Mouse (Mus musculus) cerebellum, postnatal 10 days (tissue): ENCODE results near the gene Sh3bgr.

ENCODE experiments used
- DNase-seq, 2 experiments: peaks; one replicate each; pipeline ENCODE4 v3.0.0; 2021; ENCODE audit warnings: mixed read lengths in 2 of 2

Sh3bgr gene

DNA sequence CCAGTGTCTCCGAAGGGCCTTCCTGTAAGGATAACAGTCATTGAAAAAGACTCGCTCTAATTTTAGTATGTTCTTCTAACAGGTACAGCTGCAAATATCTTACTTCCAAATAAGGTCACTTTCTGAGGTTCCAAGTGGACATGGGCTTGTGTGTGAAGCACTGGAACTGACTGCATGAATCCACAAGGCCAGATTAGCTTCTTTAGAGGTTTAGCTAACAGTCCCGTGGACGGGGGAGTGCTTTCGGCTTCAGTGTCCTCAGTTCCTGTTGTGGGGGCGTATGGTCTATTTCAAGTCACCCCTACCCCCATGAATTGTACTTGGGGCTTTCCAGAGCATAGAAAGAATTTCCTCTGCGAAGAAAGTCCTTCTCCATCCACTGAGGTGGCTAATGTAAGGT lies 10.6 kb downstream of the Sh3bgr start:
- DNase-seq, result no peak

- no peak for DNase-seq
These were observed 12.8 kb downstream of the Sh3bgr start for GRCm38 (mm10) chr16:96213027-96213426.

- peak; percentile 57 to 60 for DNase-seq
These were observed 21.2 kb downstream of the Sh3bgr start for GRCm38 (mm10) chr16:96221491-96221890.

- no peak for DNase-seq
These were observed 21.7 kb downstream of the Sh3bgr start for GRCm38 (mm10) chr16:96221959-96222358.

DNA sequence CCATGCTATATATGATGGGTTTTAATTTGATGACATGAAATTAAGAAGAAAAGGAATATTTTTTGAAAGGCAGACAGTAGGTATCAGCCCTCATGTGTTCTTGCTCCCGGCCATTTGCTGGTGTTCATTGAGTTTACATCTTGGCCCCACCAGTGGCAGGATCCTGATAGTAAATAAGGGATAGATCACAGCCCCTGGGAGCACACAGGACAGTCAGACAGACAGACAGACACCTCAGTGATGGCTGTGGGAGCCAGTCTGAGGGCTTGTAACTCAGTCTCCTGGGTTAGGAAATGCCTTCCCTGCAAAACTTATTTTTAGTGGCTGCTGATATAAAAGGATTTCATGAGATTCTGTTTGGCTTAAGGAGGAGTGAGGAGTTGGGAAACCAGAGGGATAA lies 22.2 kb downstream of the Sh3bgr start:
- DNase-seq, result no peak

GRCm38 (mm10) chr16:96228438-96228837 lies 28.2 kb downstream of the Sh3bgr start:
- DNase-seq, result no peak

DNA sequence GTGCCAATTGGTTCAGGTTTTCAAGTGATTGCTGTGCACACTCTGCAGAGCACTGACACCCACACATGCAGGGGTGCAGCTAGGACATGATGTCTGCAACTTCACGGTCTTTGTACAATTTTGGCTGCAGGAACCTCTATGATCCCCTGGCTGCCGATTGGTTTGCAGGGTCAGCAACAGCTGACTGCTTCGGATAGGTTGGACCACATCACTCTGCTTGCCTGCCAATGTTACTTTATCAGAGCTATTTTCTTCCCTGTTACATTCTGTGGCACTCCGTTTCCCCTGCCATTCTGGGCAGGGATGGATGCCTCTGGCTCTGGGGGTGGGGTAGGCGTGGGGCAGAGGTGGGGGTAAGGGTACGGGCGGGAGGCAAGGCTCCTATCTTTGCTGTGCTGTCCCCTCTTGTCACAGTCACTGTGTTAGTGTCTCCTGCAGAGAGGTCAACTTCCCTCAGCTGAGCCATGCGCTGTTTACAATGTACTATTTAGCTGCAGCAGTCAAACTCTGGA lies 28.9 kb downstream of the Sh3bgr start:
- DNase-seq, result no peak

GRCm38 (mm10) chr16:96230411-96230810 lies 30.2 kb downstream of the Sh3bgr start:
- DNase-seq, result peak; percentile 93 to 96

- no peak for DNase-seq
These were observed 31.0 kb downstream of the Sh3bgr start for GRCm38 (mm10) chr16:96231251-96231650.

- no peak for DNase-seq
These were observed 31.7 kb downstream of the Sh3bgr start for GRCm38 (mm10) chr16:96231974-96232373.

DNA sequence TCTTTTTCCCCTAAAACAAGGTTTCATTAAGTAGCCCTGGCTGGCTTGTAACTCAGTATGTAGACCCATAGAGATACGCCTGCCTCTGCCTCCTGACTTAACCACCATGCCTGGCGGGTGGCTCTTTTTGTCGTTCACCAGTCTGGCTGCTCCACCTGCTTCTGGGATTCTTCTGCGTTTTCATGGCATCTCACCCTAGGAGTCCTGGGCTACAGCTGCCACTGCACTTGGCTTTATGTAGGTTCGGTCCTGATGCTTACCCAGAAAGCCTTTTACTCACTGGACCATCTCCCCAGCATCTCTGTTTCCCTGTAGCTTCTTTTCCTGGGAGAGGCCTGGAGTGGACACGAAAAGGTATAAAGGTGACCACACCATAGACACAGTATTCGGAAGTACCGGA lies 33.7 kb downstream of the Sh3bgr start:
- DNase-seq, result no peak

DNA sequence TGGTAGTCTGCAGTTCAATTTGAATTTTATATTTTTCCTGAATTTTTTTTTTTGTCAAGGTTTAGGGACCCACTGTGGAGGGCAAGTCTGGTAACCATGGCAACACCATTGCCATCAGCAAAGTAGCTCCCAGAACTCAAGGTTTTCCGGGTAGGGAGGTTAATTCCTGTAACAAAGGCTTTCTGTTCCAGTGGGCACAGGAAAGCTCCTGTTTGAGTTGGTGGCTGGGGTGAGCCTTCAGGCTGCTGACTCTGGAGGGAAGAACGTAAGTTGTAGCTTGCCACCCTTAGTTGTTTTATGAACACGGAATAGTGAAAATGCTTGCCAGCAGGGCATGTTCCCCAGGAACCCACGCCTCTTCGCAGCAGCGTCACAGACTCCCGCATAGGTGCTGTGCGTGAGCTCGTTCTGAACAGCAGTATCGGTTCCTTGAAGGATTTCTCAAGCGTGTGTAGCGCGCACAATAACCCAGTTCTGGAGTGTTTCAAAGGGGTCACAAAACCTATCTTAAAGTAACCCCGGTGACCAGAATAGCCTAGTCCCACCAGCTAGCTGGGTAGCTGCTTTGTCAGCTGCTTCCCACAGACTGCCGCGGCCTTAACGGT lies 35.2 kb downstream of the Sh3bgr start, which contains the start of gene B3galt5:
Gene B3galt5, plus strand, starts transcription at position 436 of the 605 bp plus-strand sequence.
- no peak for DNase-seq

- DNase-seq, result no peak
These were observed 44.2 kb downstream of the Sh3bgr start for GRCm38 (mm10) chr16:96244496-96244895.

GRCm38 (mm10) chr16:96249635-96250034 lies 49.4 kb downstream of the Sh3bgr start:
- DNase-seq, result peak; percentile 95 to 96

GRCm38 (mm10) chr16:96252146-96252545 lies 51.9 kb downstream of the Sh3bgr start:
- peak; percentile 71 to 72 for DNase-seq

DNA sequence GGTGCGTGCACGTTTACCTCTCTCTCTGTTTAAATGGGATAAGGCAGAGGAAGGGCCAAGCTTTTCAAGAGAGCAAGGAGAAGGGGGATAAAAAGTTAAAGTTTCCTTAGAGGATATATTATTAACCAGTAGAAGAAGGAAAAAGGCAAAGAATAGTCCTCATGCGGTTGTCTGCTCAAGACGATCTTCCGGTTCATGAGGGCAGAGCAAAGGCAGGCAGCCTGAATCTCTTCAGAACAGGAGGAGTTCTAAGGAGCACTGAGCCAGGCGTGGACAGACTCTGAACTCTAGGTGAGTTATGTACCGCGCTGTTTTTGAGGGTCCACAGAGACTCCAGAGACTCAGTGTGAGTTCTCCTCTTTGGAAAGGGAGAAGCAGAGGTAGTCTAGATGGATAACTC lies 58.2 kb downstream of the Sh3bgr start:
- no peak for DNase-seq

DNA sequence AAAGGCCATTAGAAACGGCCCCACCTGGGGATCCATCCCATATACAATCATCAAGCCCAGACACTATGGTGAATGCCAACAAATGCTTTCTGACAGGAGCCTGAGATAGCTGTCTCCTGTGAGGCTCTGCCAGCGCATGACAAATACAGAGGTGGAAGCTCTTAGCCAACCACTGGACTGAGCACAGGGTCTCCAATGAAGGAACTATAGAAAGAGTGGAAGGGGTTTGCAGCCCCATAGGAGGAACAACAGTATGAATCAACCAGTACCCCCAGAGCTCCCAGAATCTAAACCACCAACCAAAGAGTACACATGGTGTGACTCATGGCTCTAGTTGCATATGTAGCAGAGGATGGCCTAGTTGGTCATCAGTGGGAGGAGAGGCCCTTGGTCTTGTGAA lies 71.5 kb downstream of the Sh3bgr start:
- DNase-seq, result no peak

GRCm38 (mm10) chr16:96272929-96273619 lies 72.8 kb downstream of the Sh3bgr start:
- DNase-seq, result peak; percentile 36 to 61

- no peak for DNase-seq
These were observed 76.3 kb downstream of the Sh3bgr start for GRCm38 (mm10) chr16:96276596-96276995.
